Mouse (Mus musculus): Measurements from ENCODE around the gene Rdm1.

Gene Rdm1

GRCm38 (mm10) chr11:101657886-101658750 is 31.1 kb downstream of the Rdm1 start:
- peak; percentile 81 for DNase-seq (ENCODE audit: low read depth)

- DNase-seq (ENCODE audit: low read depth), result peak; percentile 88
Measured at GRCm38 (mm10) chr11:101658751-101659558, 32.0 kb downstream of the Rdm1 start.

GRCm38 (mm10) chr11:101661191-101661590 is 34.2 kb downstream of the Rdm1 start:
- no peak for DNase-seq (ENCODE audit: low read depth)

- no peak for DNase-seq (ENCODE audit: low read depth)
Measured at GRCm38 (mm10) chr11:101661786-101662185, 34.8 kb downstream of the Rdm1 start.

GRCm38 (mm10) chr11:101663229-101664027 is 36.4 kb downstream of the Rdm1 start:
- no peak for DNase-seq (ENCODE audit: low read depth)

GRCm38 (mm10) chr11:101664825-101665635 is 38.0 kb downstream of the Rdm1 start, which contains the start of gene Arl4d:
TSS of gene Arl4d (plus strand) at chr11:101665541.
- DNase-seq (ENCODE audit: low read depth), result peak; percentile 94

- no peak for DNase-seq (ENCODE audit: low read depth)
Measured at GRCm38 (mm10) chr11:101665636-101665992, 38.6 kb downstream of the Rdm1 start.

GRCm38 (mm10) chr11:101666626-101667345 is 39.8 kb downstream of the Rdm1 start:
- no peak for DNase-seq (ENCODE audit: low read depth)

GRCm38 (mm10) chr11:101667871-101668532 is 41.0 kb downstream of the Rdm1 start:
- DNase-seq (ENCODE audit: low read depth), result no peak

- DNase-seq (ENCODE audit: low read depth), result peak; percentile 42
Measured at GRCm38 (mm10) chr11:101668546-101669261, 41.7 kb downstream of the Rdm1 start.

- DNase-seq (ENCODE audit: low read depth), result peak; percentile 57
Measured at GRCm38 (mm10) chr11:101670334-101670733, 43.3 kb downstream of the Rdm1 start.

GRCm38 (mm10) chr11:101671255-101671654 is 44.3 kb downstream of the Rdm1 start:
- no peak for DNase-seq (ENCODE audit: low read depth)

- DNase-seq (ENCODE audit: low read depth), result no peak
Measured at GRCm38 (mm10) chr11:101673010-101673642, 46.1 kb downstream of the Rdm1 start.

GRCm38 (mm10) chr11:101674106-101674505 is 47.1 kb downstream of the Rdm1 start:
- DNase-seq (ENCODE audit: low read depth), result no peak

- DNase-seq (ENCODE audit: low read depth), result no peak
Measured at GRCm38 (mm10) chr11:101675349-101675748, 48.4 kb downstream of the Rdm1 start.

- DNase-seq (ENCODE audit: low read depth), result no peak
Measured at GRCm38 (mm10) chr11:101677655-101678054, 50.7 kb downstream of the Rdm1 start.

- no peak for DNase-seq (ENCODE audit: low read depth)
Measured at GRCm38 (mm10) chr11:101678770-101679169, 51.8 kb downstream of the Rdm1 start.

- DNase-seq (ENCODE audit: low read depth), result no peak
Measured at GRCm38 (mm10) chr11:101679907-101680306, 52.9 kb downstream of the Rdm1 start.

All from c-Kit-positive CD71-positive TER-119-negative erythroid progenitor cells, embryonic 14.5 days (primary cell).